Mouse (Mus musculus) intestine, postnatal 0 days (tissue): ENCODE results near the gene Parp3. TPM values are rescaled to one million over a fixed set of nuclear protein-coding genes. Genes with fewer than 3 reads are reported as not detected.
"Not testable (repeated sequence)": the region's sequence is repeated elsewhere in the genome, so short reads cannot be mapped to it uniquely, and the experiment has no call there.

ENCODE experiments used
- ATAC-seq: fragments of 200-750 bp; cut with Nextera tagmentation; 2 replicates; pipeline ENCODE4 v1.8.0; 2017; ENCODE audit warnings: mild to moderate bottlenecking, moderate TSS enrichment, moderate library complexity
- H3K27ac ChIP-seq: fragments of 300-500 bp; sonication (generic); 2 replicates; pipeline ENCODE4 v1.5.1; 2014; ENCODE audit warnings: mild to moderate bottlenecking, low read depth, low read length, moderate library complexity
- H3K27me3 ChIP-seq: fragments of 300-500 bp; sonication (generic); replicated peaks from 2 replicates; pipeline ENCODE4 v1.6.1; 2014; ENCODE audit warnings: low read length, mixed read lengths; ENCODE audit not compliant: control insufficient read depth, insufficient read depth
- H3K36me3 ChIP-seq: fragments of 300-500 bp; sonication (generic); 2 replicates; pipeline ENCODE4 v1.6.1; 2014; ENCODE audit warnings: mild to moderate bottlenecking, moderate library complexity; ENCODE audit not compliant: control insufficient read depth, insufficient read depth
- H3K4me1 ChIP-seq: fragments of 300-500 bp; sonication (generic); replicated peaks from 2 replicates; pipeline ENCODE4 v1.6.1; 2014; ENCODE audit warnings: antibody characterized with exemption, low read length, mixed read lengths; ENCODE audit not compliant: control insufficient read depth, insufficient read depth
- H3K4me2 ChIP-seq: fragments of 300-500 bp; sonication (generic); replicated peaks from 2 replicates; pipeline ENCODE4 v1.6.1; 2014; ENCODE audit warnings: low read depth, mild to moderate bottlenecking, moderate library complexity
- H3K4me3 ChIP-seq: fragments of 300-500 bp; sonication (generic); 2 replicates; pipeline ENCODE4 v1.5.1; 2014; ENCODE audit warnings: low read depth, low read length
- H3K9ac ChIP-seq: fragments of 300-500 bp; sonication (generic); 2 replicates; pipeline ENCODE4 v1.6.1; 2014; ENCODE audit warnings: mild to moderate bottlenecking, low read depth, low read length
- H3K9me3 ChIP-seq: fragments of 300-500 bp; sonication (generic); 2 replicates; pipeline ENCODE4 v1.6.1; 2016; ENCODE audit warnings: mixed run types; ENCODE audit not compliant: control insufficient read depth
- CTCF ChIP-seq: sonication (generic); IDR thresholded peaks from 2 replicates; pipeline ENCODE4 v1.5.1; 2016; ENCODE audit warnings: low read depth, mild to moderate bottlenecking, control low read depth, antibody characterized with exemption, moderate library complexity
- WGBS: fragments of 180-500 bp; shearing (Covaris S2); extraction: QIAGEN DNeasy Blood & Tissue Kit; methylation state at CpG from one replicate; pipeline ENCODE4 v1.1.7; 2014; 5-methylcytosine and 5-hydroxymethylcytosine counted together
- polyA plus RNA-seq: library from polyadenylated mRNA; unstranded; fragments of >200 nt; fragmentation: Nextera tagmentation; extraction: Ambion mirVana; gene quantifications from 2 replicates; pipeline ENCODE4 v1.2.1, GENCODE M21; 2015

Gene Parp3
- polyA plus RNA-seq, 1 experiment from 2014 or later, result 3.8 TPM

- no peak for TF ChIP-seq CTCF
- Histone ChIP-seq H3K27me3 (no peaks in the 10 kb centered on the region), H3K9ac (no peak overlapping the region), H3K36me3 (no peaks in the 10 kb centered on the region), H3K4me1 (no peaks in the 10 kb centered on the region), H3K4me2 (no peak overlapping the region), H3K4me3 (no peak overlapping the region), H3K27ac (no peak overlapping the region), H3K9me3 (no peaks in the 10 kb centered on the region)
- WGBS, result 90% methylated on average over 10 of the region's 10 CpGs
- ATAC-seq, result no peak
These were observed 32.6 kb upstream of the Parp3 start for GRCm38 (mm10) chr9:106509356-106509755.

- no peak overlapping the region for H3K4me3 ChIP-seq
- no peak overlapping the region for H3K4me2 ChIP-seq
- H3K27ac ChIP-seq, result no peak overlapping the region
- ATAC-seq, result no peak
- H3K9ac ChIP-seq, result no peak overlapping the region
- no peaks in the 10 kb centered on the region for H3K36me3 ChIP-seq
- no peaks in the 10 kb centered on the region for H3K4me1 ChIP-seq
- no peak for TF ChIP-seq CTCF
- no peaks in the 10 kb centered on the region for H3K27me3 ChIP-seq
- 77% methylated on average over 6 of the region's 6 CpGs for WGBS
- H3K9me3 ChIP-seq, result no peaks in the 10 kb centered on the region
These were observed 27.5 kb upstream of the Parp3 start for GRCm38 (mm10) chr9:106504246-106504645.

- Histone ChIP-seq H3K4me3 (no peak overlapping the region), H3K36me3 (no peaks in the 10 kb centered on the region), H3K9me3 (no peaks in the 10 kb centered on the region), H3K27ac (no peak overlapping the region), H3K9ac (no peak overlapping the region), H3K4me2 (no peak overlapping the region), H3K4me1 (no peaks in the 10 kb centered on the region), H3K27me3 (no peaks in the 10 kb centered on the region)
- WGBS, result 89% methylated on average over 22 of the region's 22 CpGs
- TF ChIP-seq CTCF, result no peak
- no peak for ATAC-seq
These were observed 25.1 kb upstream of the Parp3 start for GRCm38 (mm10) chr9:106501846-106502245.

- H3K27me3 ChIP-seq, result no peaks in the 10 kb centered on the region
- WGBS, result 90% methylated on average over 6 of the region's 6 CpGs
- no peaks in the 10 kb centered on the region for H3K9me3 ChIP-seq
- H3K4me3 ChIP-seq, result no peak within 1 kb of the TSS
- TF ChIP-seq CTCF, result no peak
- ATAC-seq, result no peak
- no peak within 1 kb of the TSS for H3K27ac ChIP-seq
- H3K36me3 ChIP-seq, result no peaks in the 10 kb centered on the region
- H3K4me1 ChIP-seq, result no peaks in the 10 kb centered on the region
- H3K4me2 ChIP-seq, result no peak within 1 kb of the TSS
- no peak within 1 kb of the TSS for H3K9ac ChIP-seq
These were observed 22.9 kb upstream of the Parp3 start, which contains the start of gene Iqcf1 for GRCm38 (mm10) chr9:106499667-106500066. Iqcf1 (plus strand) TSS chr9:106499967.

GRCm38 (mm10) chr9:106487602-106488001 is 10.9 kb upstream of the Parp3 start:
- not testable (repeated sequence) for H3K4me1 ChIP-seq, H3K9me3 ChIP-seq, H3K27ac ChIP-seq, H3K4me3 ChIP-seq, H3K9ac ChIP-seq, H3K4me2 ChIP-seq, H3K27me3 ChIP-seq, ATAC-seq
- 88% methylated on average over 6 of the region's 6 CpGs for WGBS
- H3K36me3 ChIP-seq, result peaks cover 37% of the 10 kb centered on the region

GRCm38 (mm10) chr9:106485076-106485475 is 8.3 kb upstream of the Parp3 start:
- TF ChIP-seq CTCF, result no peak
- peaks cover 56% of the 10 kb centered on the region for H3K36me3 ChIP-seq
- H3K9me3 ChIP-seq, result no peaks in the 10 kb centered on the region
- H3K4me3 ChIP-seq, result no peak overlapping the region
- no peaks in the 10 kb centered on the region for H3K4me1 ChIP-seq
- H3K27me3 ChIP-seq, result no peaks in the 10 kb centered on the region
- H3K4me2 ChIP-seq, result no peak overlapping the region
- 86% methylated on average over 10 of the region's 10 CpGs for WGBS
- no peak overlapping the region for H3K9ac ChIP-seq
- ATAC-seq, result no peak
- no peak overlapping the region; the same call in 1 of the 2 replicates for H3K27ac ChIP-seq

- Histone ChIP-seq H3K36me3 (peaks cover 68% of the 10 kb centered on the region), H3K27me3 (no peaks in the 10 kb centered on the region)
- 90% methylated on average over 17 of the region's 17 CpGs for WGBS
These were observed 6.9 kb upstream of the Parp3 start for GRCm38 (mm10) chr9:106483606-106484005.

More at GRCm38 (mm10) chr9:106483606-106484005, 6.9 kb upstream of the Parp3 start:
- Histone ChIP-seq H3K4me2 (no peak overlapping the region), H3K9ac (no peak overlapping the region), H3K4me1 (no peaks in the 10 kb centered on the region), H3K9me3 (no peaks in the 10 kb centered on the region), H3K27ac (no peak overlapping the region), H3K4me3 (no peak overlapping the region)
- TF ChIP-seq CTCF, result no peak
- ATAC-seq, result no peak
